Mouse (Mus musculus) neural tube, embryonic 12.5 days (tissue): ENCODE measurements around the gene Msmb. TPM values are rescaled to one million over a fixed set of nuclear protein-coding genes. Genes with fewer than 3 reads are reported as not detected.
A peak's percentile ranks its signal among the peaks of the same experiment; 100 is the strongest.
"Not testable (repeated sequence)": the region's sequence is repeated elsewhere in the genome, so short reads cannot be mapped to it uniquely, and the experiment has no call there.

Source experiments
- ATAC-seq: fragments of 200-750 bp; cut with Nextera tagmentation; 2 replicates; pipeline ENCODE4 v1.8.0; 2017; ENCODE audit warnings: low read depth, mild to moderate bottlenecking, moderate TSS enrichment, moderate library complexity; ENCODE audit not compliant: low FRiP score
- H3K27ac ChIP-seq: fragments of 300-500 bp; sonication (generic); 2 replicates; pipeline ENCODE4 v1.5.1; 2016
- H3K27me3 ChIP-seq: fragments of 300-500 bp; sonication (generic); replicated peaks from 2 replicates; pipeline ENCODE4 v1.6.1; 2016; ENCODE audit warnings: mild to moderate bottlenecking
- H3K36me3 ChIP-seq: fragments of 300-500 bp; sonication (generic); 2 replicates; pipeline ENCODE4 v1.6.1; 2016; ENCODE audit warnings: mild to moderate bottlenecking
- H3K4me1 ChIP-seq: fragments of 300-500 bp; sonication (generic); 2 replicates; pipeline ENCODE4 v1.6.1; 2016
- H3K4me2 ChIP-seq: fragments of 300-500 bp; sonication (generic); replicated peaks from 2 replicates; pipeline ENCODE4 v1.6.1; 2016; ENCODE audit warnings: mild to moderate bottlenecking
- H3K4me3 ChIP-seq: fragments of 300-500 bp; sonication (generic); 2 replicates; pipeline ENCODE4 v1.5.1; 2016
- H3K9ac ChIP-seq: fragments of 300-500 bp; sonication (generic); 2 replicates; pipeline ENCODE4 v1.6.1; 2016; ENCODE audit warnings: mild to moderate bottlenecking
- H3K9me3 ChIP-seq: fragments of 300-500 bp; sonication (generic); 2 replicates; pipeline ENCODE4 v1.6.1; 2016; ENCODE audit warnings: mild to moderate bottlenecking
- WGBS: fragments of 180-500 bp; shearing (Covaris S2); methylation state at CpG from one replicate; pipeline ENCODE4 v1.1.7; 2016; 5-methylcytosine and 5-hydroxymethylcytosine counted together
- polyA plus RNA-seq: library from polyadenylated mRNA; unstranded; fragments of >200 nt; fragmentation: Nextera tagmentation; extraction: Ambion mirVana; gene quantifications from 2 replicates; pipeline ENCODE4 v1.2.1, GENCODE M21; 2016

Gene Msmb
- polyA plus RNA-seq, 1 experiment from 2014 or later = not detected

- no peak overlapping the region for H3K9ac ChIP-seq
- H3K4me2 ChIP-seq = no peak overlapping the region
- H3K4me1 ChIP-seq = no peaks in the 10 kb centered on the region
- H3K36me3 ChIP-seq = peaks cover 52% of the 10 kb centered on the region
- no peak overlapping the region for H3K4me3 ChIP-seq
- no peak overlapping the region for H3K27ac ChIP-seq
- no peaks in the 10 kb centered on the region for H3K9me3 ChIP-seq
- H3K27me3 ChIP-seq = no peaks in the 10 kb centered on the region
- no peak for ATAC-seq
- 96% methylated on average over 5 of the region's 5 CpGs for WGBS
Measured at GRCm38 (mm10) chr14:32191926-32192325, 50.1 kb downstream of the Msmb start.

DNA sequence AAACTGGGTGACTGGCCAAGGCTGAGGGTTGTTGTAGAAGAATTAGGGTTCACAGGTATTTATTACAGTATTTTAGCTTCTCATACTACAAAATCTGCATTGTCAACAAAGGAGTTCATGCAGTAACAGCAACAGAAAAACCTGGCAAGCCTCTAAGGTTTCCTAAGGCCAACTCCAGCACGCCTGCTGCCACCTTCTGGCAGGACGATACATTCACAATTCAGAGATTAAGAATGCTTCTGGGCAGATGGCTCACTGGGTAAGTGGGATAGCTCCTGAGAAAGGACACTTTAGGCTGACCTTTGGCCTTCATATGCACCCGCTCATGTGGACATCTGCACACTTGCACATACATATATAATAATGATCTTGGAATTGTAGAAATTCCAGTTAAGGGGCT is 50.6 kb downstream of the Msmb start:
- Histone ChIP-seq H3K4me1 (no peaks in the 10 kb centered on the region), H3K4me3 (no peak overlapping the region), H3K27me3 (no peaks in the 10 kb centered on the region), H3K27ac (no peak overlapping the region), H3K9ac (no peak overlapping the region), H3K4me2 (no peak overlapping the region), H3K9me3 (no peaks in the 10 kb centered on the region), H3K36me3 (peaks cover 51% of the 10 kb centered on the region)
- WGBS = 59% methylated on average over 3 of the region's 3 CpGs
- ATAC-seq = no peak

GRCm38 (mm10) chr14:32193557-32193956 is 51.7 kb downstream of the Msmb start:
- not testable (repeated sequence) for H3K27me3 ChIP-seq, H3K4me2 ChIP-seq, H3K4me3 ChIP-seq, H3K4me1 ChIP-seq, H3K9ac ChIP-seq, H3K27ac ChIP-seq, H3K9me3 ChIP-seq, ATAC-seq
- peaks cover 48% of the 10 kb centered on the region for H3K36me3 ChIP-seq
- WGBS = 87% methylated on average over 5 of the region's 5 CpGs

- Histone ChIP-seq H3K4me3 (peak overlapping the region; percentile 90), H3K27me3 (no peaks in the 10 kb centered on the region), H3K4me2 (peak overlapping the region; percentile 75), H3K36me3 (peaks cover 22% of the 10 kb centered on the region), H3K4me1 (peaks cover 25% of the 10 kb centered on the region), H3K27ac (no peak overlapping the region), H3K9ac (peak overlapping the region; percentile 93), H3K9me3 (peaks cover 3% of the 10 kb centered on the region; the same call in 1 of the 2 replicates)
- 3% methylated on average over 26 of the region's 26 CpGs for WGBS
- ATAC-seq = peak; percentile 33; the same call in 1 of the 2 replicates
Measured at GRCm38 (mm10) chr14:32201354-32201753, 59.5 kb downstream of the Msmb start.

GRCm38 (mm10) chr14:32201791-32202451 is 60.1 kb downstream of the Msmb start, which contains the start of the genes Timm23 and Parg:
TSS of gene Timm23 (minus strand) at chr14:32201898.
TSS of gene Parg (plus strand) at chr14:32201949.
- H3K4me3 ChIP-seq = peak within 1 kb of the TSS; percentile 90
- H3K27me3 ChIP-seq = no peaks in the 10 kb centered on the region
- peaks cover 19% of the 10 kb centered on the region for H3K36me3 ChIP-seq
- no peak within 1 kb of the TSS for H3K27ac ChIP-seq
- H3K4me2 ChIP-seq = peak within 1 kb of the TSS; percentile 75
- under 1% methylated on average over 77 of the region's 77 CpGs for WGBS
- peak within 1 kb of the TSS; percentile 93 for H3K9ac ChIP-seq
- H3K9me3 ChIP-seq = peaks cover 3% of the 10 kb centered on the region; the same call in 1 of the 2 replicates
- H3K4me1 ChIP-seq = peaks cover 25% of the 10 kb centered on the region
- peak; percentile 90 for ATAC-seq

Other genes starting within 250 kb of the Msmb start
- gene Galnt15, start 113.0 kb upstream of the Msmb start, polyA plus RNA-seq = 0.05 and 0.06 TPM in 2 replicates
- 19.9 and 22.5 TPM in 2 replicates for gene Oxnad1, start 56.6 kb upstream of the Msmb start, polyA plus RNA-seq
- gene Dph3, start 56.3 kb upstream of the Msmb start, polyA plus RNA-seq = 72.7 and 78.0 TPM in 2 replicates
- 89.2 and 90.2 TPM in 2 replicates for gene Ncoa4, start 17.8 kb downstream of the Msmb start, polyA plus RNA-seq
- 220 and 229 TPM in 2 replicates for gene Timm23, start 59.9 kb downstream of the Msmb start, polyA plus RNA-seq
- 57.1 and 61.0 TPM in 2 replicates for gene Parg, start 59.9 kb downstream of the Msmb start, polyA plus RNA-seq
- 17.9 and 19.7 TPM in 2 replicates for gene Ogdhl, start 180.0 kb downstream of the Msmb start, polyA plus RNA-seq
- gene 1700024G13Rik, start 246.4 kb downstream of the Msmb start, polyA plus RNA-seq = not detected in 2 replicates